Mouse (Mus musculus) midbrain, embryonic 11.5 days (tissue): ENCODE results near the gene Abcg1. TPM values are rescaled to one million over a fixed set of nuclear protein-coding genes. Genes with fewer than 3 reads are reported as not detected.
A peak's percentile ranks its signal among the peaks of the same experiment; 100 is the strongest.

Source experiments
- ATAC-seq: fragments of 200-750 bp; cut with Nextera tagmentation; 2 replicates; pipeline ENCODE4 v1.8.0; 2017; ENCODE audit warnings: moderate TSS enrichment, moderate library complexity; ENCODE audit not compliant: low FRiP score
- DNase-seq: peaks from one replicate; pipeline ENCODE4 v3.0.0; 2015; ENCODE audit warnings: low spot score; ENCODE audit errors: missing footprints
- H3K27ac ChIP-seq: fragments of 300-500 bp; sonication (generic); 2 replicates; pipeline ENCODE4 v1.5.1; 2014; ENCODE audit warnings: low read depth, low read length
- H3K27me3 ChIP-seq: fragments of 300-500 bp; sonication (generic); 2 replicates; pipeline ENCODE4 v1.6.1; 2014; ENCODE audit warnings: mild to moderate bottlenecking, low read length, moderate library complexity, mixed read lengths; ENCODE audit not compliant: control insufficient read depth, insufficient read depth
- H3K36me3 ChIP-seq: fragments of 300-500 bp; sonication (generic); 2 replicates; pipeline ENCODE4 v1.6.1; 2014; ENCODE audit warnings: mild to moderate bottlenecking, low read length, moderate library complexity, mixed read lengths; ENCODE audit not compliant: control insufficient read depth, insufficient read depth
- H3K4me1 ChIP-seq: fragments of 300-500 bp; sonication (generic); 2 replicates; pipeline ENCODE4 v1.6.1; 2014; ENCODE audit warnings: low read length; ENCODE audit not compliant: control insufficient read depth, insufficient read depth
- H3K4me2 ChIP-seq: fragments of 300-500 bp; sonication (generic); 2 replicates; pipeline ENCODE4 v1.6.1; 2014; ENCODE audit warnings: mild to moderate bottlenecking, moderate library complexity
- H3K4me3 ChIP-seq: fragments of 300-500 bp; sonication (generic); 2 replicates; pipeline ENCODE4 v1.5.1; 2014; ENCODE audit warnings: low read depth, low read length
- H3K9ac ChIP-seq: fragments of 300-500 bp; sonication (generic); 2 replicates; pipeline ENCODE4 v1.6.1; 2014; ENCODE audit warnings: low read length
- H3K9me3 ChIP-seq: fragments of 300-500 bp; sonication (generic); 2 replicates; pipeline ENCODE4 v1.6.1; 2016; ENCODE audit warnings: low read length; ENCODE audit not compliant: control insufficient read depth
- WGBS: fragments of 180-500 bp; shearing (Covaris S2); extraction: QIAGEN DNeasy Blood & Tissue Kit; methylation state at CpG from one replicate; pipeline ENCODE4 v1.1.7; 2014; 5-methylcytosine and 5-hydroxymethylcytosine counted together
- polyA plus RNA-seq: library from polyadenylated mRNA; unstranded; fragments of >200 nt; fragmentation: Nextera tagmentation; extraction: Ambion mirVana; gene quantifications from 2 replicates; pipeline ENCODE4 v1.2.1, GENCODE M21; 2014

The Abcg1 gene
- 10.4 TPM in 2 replicates for polyA plus RNA-seq

DNA sequence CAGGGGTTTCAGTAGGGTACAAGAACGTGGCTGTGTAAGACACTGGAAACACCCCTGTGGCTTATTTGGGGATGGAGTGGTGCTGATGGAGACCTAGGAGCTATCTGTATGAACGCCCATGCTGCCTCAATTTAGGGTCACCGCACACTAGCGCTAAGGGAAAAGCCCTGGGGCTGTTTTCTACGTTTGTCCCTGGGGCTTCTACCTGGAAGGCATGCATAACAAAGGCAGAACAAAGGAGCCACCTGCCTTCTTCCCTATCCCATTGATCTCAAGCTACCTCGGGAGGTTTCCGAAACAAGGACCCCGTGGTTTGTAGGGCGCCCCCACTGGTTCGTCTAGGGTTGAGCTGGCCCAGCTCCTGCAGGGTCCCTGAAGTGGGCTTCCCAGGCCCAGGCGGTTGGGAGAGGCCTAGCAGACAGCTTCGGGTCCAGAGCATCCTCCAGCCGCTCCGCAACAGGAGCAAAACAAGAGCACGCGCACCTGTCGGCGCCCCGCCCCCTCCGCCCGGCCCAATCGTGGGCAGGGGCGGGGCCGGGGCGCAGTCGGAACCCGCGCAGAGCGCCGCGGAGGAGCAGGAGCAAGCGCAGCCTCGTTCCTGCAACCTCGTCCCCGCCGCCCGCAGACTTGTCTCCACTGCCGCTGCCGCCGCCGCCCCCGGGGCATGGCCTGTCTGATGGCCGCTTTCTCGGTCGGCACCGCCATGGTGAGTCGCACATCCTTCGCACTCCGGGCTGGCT, at the start of gene Abcg1:
Gene Abcg1, plus strand, starts transcription at position 525 of the 740 bp plus-strand sequence.
- Histone ChIP-seq H3K27ac (no peak within 1 kb of the TSS), H3K9me3 (no peaks in the 10 kb centered on the region; the same call in 1 of the 2 replicates), H3K9ac (peak within 1 kb of the TSS; percentile 44), H3K4me1 (peaks cover 4% of the 10 kb centered on the region; the same call in 1 of the 2 replicates), H3K27me3 (peaks cover 7% of the 10 kb centered on the region; the same call in 1 of the 2 replicates), H3K4me3 (peak within 1 kb of the TSS; percentile 46), H3K36me3 (no peaks in the 10 kb centered on the region), H3K4me2 (peak within 1 kb of the TSS; percentile 83)
- peak; percentile 76 for ATAC-seq
- DNase-seq: peak; percentile 96
- 2% methylated on average over 38 of the region's 49 CpGs for WGBS

DNA sequence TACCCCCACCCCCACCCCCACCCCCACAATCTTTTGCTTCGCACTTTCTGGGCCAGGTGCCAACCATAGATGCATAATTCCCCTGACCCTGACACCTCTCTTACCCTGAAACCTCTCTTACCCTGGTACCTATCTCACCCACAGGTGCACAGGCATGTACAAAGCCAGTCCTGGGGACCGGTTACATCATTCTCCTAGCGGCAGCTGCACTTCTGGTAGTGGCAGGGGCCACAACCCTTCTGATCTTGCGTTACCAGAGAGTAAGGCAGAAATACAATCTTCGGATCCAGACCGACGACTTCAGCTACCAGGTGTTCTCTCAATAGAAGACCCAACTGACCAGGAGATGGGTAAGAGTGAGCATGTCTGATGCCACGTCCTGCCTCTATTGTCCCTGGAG, 49.1 kb upstream of the Abcg1 start:
- Histone ChIP-seq H3K9ac (no peak overlapping the region), H3K9me3 (no peaks in the 10 kb centered on the region), H3K27me3 (no peaks in the 10 kb centered on the region), H3K4me1 (no peaks in the 10 kb centered on the region), H3K4me3 (no peak overlapping the region), H3K4me2 (no peak overlapping the region), H3K27ac (no peak overlapping the region), H3K36me3 (no peaks in the 10 kb centered on the region)
- DNase-seq: no peak
- no peak for ATAC-seq
- WGBS: 81% methylated on average over 8 of the region's 8 CpGs

DNA sequence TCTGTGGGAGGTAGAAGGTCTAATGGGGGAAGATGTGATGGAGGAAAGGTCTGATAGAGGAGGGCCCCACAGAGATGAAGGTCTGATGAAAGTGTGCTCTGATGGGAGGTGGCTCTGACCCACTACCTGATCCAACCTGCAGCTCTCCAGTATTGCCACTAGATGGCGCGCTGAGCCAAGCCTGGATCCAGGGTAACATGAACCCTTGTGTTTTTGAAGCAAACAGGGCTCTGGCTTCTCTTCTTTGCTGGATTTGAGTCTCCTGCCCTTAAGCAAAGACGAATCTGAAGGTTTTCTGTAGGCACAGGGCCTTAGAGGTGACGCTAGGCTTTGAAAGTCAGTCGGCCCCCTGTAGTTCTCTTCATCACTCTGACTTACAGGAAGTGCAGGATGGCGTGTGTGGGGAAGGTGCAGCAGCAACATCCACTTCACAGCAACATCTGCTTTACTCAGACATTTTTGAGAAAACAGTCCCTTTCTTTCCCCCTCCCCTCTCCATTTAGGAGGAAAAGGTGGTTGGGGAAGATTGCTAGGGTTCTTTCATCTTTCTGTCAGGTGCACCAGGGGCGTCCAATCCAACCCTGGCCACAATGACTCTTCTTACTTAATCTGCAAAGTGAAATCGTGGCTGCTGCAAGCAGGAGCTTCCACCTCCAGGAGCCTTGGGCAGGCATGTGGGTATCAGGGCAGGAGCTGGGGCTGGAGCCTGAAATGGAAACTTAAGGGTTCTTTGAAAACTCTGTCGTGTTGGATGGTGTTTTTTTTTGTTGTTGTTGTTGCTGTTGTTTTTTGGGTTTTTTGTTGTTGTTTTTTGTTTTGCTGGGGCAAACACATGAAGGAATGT, 45.7 kb upstream of the Abcg1 start:
- Histone ChIP-seq H3K4me2 (no peak overlapping the region), H3K27ac (no peak overlapping the region), H3K27me3 (no peaks in the 10 kb centered on the region), H3K9me3 (no peaks in the 10 kb centered on the region), H3K36me3 (no peaks in the 10 kb centered on the region), H3K4me1 (no peaks in the 10 kb centered on the region), H3K4me3 (no peak overlapping the region), H3K9ac (no peak overlapping the region)
- DNase-seq: peak; percentile 92
- 33% methylated on average over 9 of the region's 9 CpGs for WGBS
- no peak for ATAC-seq

DNA sequence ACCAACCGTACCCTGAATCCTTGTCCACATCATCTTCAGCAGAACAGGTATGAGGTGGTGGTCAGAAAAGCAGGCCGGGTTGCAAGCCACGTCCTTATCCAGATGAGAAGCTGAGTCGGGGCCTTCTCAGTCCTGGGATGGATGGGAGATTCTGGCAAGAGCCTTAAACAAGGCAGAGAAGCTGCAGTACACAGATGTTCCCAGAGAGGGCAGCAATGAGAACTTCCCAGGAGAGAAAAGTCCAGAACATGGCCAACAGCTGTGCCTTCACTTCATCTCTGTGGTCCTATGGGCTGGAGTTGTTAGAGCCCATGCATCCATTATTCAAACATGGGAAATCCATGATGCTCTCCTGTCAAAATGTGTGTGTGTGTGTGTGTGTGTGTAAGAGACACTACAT, 39.2 kb upstream of the Abcg1 start:
- H3K27me3 ChIP-seq: no peaks in the 10 kb centered on the region

DNA sequence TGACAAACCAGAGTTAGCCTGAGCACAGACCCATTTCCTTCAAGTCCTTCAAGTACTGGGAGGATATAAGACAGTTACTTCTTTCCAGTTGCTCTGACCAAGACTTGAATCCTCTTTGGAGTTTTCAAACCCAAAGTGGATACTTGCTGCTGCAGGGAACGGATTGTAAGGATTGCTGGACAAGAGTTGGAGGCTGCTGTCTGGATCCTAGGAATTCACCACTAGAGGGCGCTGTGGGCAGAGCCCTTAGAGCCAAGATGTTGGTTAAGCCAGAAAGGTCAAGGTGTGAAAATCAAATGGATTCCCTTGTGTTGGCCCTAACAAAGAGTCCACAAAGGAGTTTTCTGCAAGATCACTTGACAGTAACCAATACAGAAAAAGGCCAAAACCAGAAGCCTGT, 38.0 kb upstream of the Abcg1 start:
- no peaks in the 10 kb centered on the region for H3K4me1 ChIP-seq
- WGBS: 0% methylated on average over 2 of the region's 2 CpGs
- H3K4me3 ChIP-seq: no peak overlapping the region
- no peak overlapping the region for H3K27ac ChIP-seq
- H3K36me3 ChIP-seq: no peaks in the 10 kb centered on the region
- DNase-seq: peak; percentile 98
- H3K4me2 ChIP-seq: no peak overlapping the region
- no peak for ATAC-seq
- H3K9ac ChIP-seq: no peak overlapping the region
- no peaks in the 10 kb centered on the region for H3K9me3 ChIP-seq
- H3K27me3 ChIP-seq: no peaks in the 10 kb centered on the region

More for the DNA sequence above, 39.2 kb upstream of the Abcg1 start:
- H3K4me2 ChIP-seq: no peak overlapping the region
- H3K27ac ChIP-seq: no peak overlapping the region
- H3K36me3 ChIP-seq: no peaks in the 10 kb centered on the region
- 75% methylated on average over 4 of the region's 4 CpGs for WGBS
- no peaks in the 10 kb centered on the region for H3K4me1 ChIP-seq
- no peaks in the 10 kb centered on the region for H3K9me3 ChIP-seq
- ATAC-seq (no peak), DNase-seq (peak; percentile 97)
- H3K4me3 ChIP-seq: no peak overlapping the region
- no peak overlapping the region for H3K9ac ChIP-seq

DNA sequence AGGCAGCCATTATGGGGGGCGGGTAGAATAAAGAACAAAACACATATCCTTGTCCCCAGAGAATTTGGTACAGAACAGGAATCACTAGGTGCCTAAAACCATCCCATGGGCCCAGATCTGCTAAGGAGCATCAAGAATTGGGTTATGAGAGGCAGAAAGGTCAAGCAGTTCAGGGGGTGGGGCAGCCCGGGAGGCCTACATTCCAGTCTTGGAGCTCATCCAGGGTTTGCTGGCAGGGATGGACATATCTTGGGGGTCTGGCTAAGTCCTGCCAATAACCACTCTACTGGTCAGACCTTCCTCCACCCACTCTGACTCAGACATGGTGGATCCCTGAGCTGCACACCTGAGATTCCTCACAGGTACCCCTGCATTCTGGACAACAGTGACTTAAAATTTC, 37.4 kb upstream of the Abcg1 start:
- H3K9ac ChIP-seq: no peak overlapping the region
- no peaks in the 10 kb centered on the region for H3K27me3 ChIP-seq
- H3K36me3 ChIP-seq: no peaks in the 10 kb centered on the region
- no peaks in the 10 kb centered on the region for H3K9me3 ChIP-seq
- DNase-seq (peak; percentile 71), ATAC-seq (no peak)
- WGBS: 86% methylated on average over 2 of the region's 2 CpGs
- H3K4me2 ChIP-seq: no peak overlapping the region
- no peak overlapping the region for H3K4me3 ChIP-seq
- H3K27ac ChIP-seq: no peak overlapping the region
- no peaks in the 10 kb centered on the region for H3K4me1 ChIP-seq

DNA sequence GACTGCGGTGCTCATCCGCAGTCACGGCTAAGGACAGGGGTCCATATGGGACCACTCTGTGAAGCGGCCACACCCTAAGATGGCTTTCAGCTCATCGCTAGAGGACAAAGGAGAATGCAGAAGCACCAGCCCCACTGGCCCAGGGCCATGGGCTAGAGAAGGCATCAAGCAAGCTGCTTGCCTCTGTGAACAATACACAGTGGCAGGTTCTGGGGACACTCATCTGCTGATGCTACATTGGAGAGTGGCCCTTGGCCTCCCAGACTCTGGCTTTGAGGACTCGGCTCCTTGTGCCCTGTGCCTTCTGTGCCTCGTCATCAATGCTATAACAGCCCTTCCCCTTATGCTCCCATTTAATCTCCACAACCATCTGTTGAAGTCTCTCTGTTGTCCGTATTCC, 36.2 kb upstream of the Abcg1 start:
- H3K4me1 ChIP-seq: no peaks in the 10 kb centered on the region
- DNase-seq: no peak
- H3K27ac ChIP-seq: no peak overlapping the region
- no peak for ATAC-seq
- H3K27me3 ChIP-seq: no peaks in the 10 kb centered on the region
- H3K9me3 ChIP-seq: no peaks in the 10 kb centered on the region
- H3K4me3 ChIP-seq: no peak overlapping the region
- no peaks in the 10 kb centered on the region for H3K36me3 ChIP-seq
- H3K4me2 ChIP-seq: no peak overlapping the region
- WGBS: 93% methylated on average over 8 of the region's 8 CpGs
- H3K9ac ChIP-seq: no peak overlapping the region

DNA sequence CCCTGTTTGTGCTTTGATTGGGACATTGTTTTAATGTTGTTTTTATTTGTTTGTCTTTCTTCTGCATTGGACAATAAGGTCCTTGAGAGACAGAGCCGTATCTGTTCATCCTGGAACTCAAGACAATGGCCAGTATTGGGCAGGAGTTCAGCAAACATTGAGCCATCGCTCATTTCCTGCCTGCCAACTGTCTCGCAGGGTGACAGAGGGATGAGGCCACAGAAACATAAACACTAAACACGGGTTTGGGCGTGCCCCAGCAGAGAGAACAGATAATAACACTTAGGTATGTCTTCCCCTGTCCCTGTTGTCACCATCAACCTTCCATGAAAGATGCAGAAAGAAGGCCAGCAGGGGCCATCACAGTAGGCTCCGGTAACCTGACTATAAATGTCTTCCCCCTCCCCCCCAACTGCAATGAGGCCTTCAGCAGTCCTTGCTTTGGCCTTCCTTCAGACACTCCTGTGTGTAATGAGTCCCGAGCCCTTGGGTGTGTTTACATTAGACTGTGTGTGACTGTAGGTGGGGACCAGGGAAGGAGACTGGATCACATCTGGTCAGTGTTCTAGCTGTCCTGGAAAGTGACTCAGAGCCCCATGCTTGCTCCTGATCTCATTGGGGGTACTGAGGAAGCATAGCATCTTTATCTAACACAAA, 33.2 kb upstream of the Abcg1 start:
- Histone ChIP-seq H3K4me2 (no peak overlapping the region), H3K27me3 (no peaks in the 10 kb centered on the region), H3K4me1 (no peaks in the 10 kb centered on the region), H3K4me3 (no peak overlapping the region), H3K9me3 (no peaks in the 10 kb centered on the region), H3K36me3 (no peaks in the 10 kb centered on the region), H3K27ac (no peak overlapping the region), H3K9ac (no peak overlapping the region)
- DNase-seq: peak; percentile 37
- WGBS: 78% methylated on average over 7 of the region's 7 CpGs
- no peak for ATAC-seq

DNA sequence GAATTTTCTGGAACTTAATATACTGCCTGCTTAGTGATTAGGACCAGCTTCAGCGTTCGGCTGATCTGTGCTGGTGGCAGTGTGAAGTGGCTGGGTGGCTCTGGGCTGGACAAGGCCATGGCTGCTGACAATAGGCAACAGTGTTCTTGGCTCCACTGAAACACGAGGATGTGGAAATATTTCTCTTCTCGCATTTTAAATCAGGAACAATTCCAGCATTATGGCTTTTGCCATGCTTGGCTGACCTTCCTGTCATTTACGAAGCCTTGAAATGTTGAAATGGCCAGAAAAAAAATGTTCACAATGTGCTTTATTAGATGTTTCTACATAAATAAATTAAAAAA, 32.7 kb upstream of the Abcg1 start:
- no peak for ATAC-seq
- Histone ChIP-seq H3K27ac (no peak overlapping the region), H3K36me3 (no peaks in the 10 kb centered on the region), H3K4me3 (no peak overlapping the region), H3K27me3 (no peaks in the 10 kb centered on the region), H3K9ac (no peak overlapping the region), H3K4me2 (no peak overlapping the region), H3K9me3 (no peaks in the 10 kb centered on the region), H3K4me1 (no peaks in the 10 kb centered on the region)
- no peak for DNase-seq
- WGBS: 85% methylated on average over 5 of the region's 5 CpGs
